Mouse (Mus musculus) layer of hippocampus, postnatal 36 days (tissue): ENCODE measurements around the gene Actn1. TPM values are rescaled to one million over a fixed set of nuclear protein-coding genes. Genes with fewer than 3 reads are reported as not detected.

Source experiments
- DNase-seq, 2 experiments: peaks; one replicate each; pipeline ENCODE4 v3.0.0; 2022
- total RNA-seq, 2 experiments: library from RNA; stranded (reverse); gene quantifications; 2 replicates each; pipeline ENCODE4 v1.2.3; 2021

The Actn1 gene
- total RNA-seq, 2 experiments from 2014 or later, result 97.5 to 106 TPM

GRCm38 (mm10) chr12:80181831-80182230 is 78.3 kb downstream of the Actn1 start:
- DNase-seq, result no peak

GRCm38 (mm10) chr12:80178035-80178434 is 82.1 kb downstream of the Actn1 start:
- DNase-seq, result peak; percentile 56 to 71

GRCm38 (mm10) chr12:80168736-80169135 is 91.4 kb downstream of the Actn1 start:
- no peak for DNase-seq

GRCm38 (mm10) chr12:80168178-80168686 is 91.9 kb downstream of the Actn1 start:
- peak; percentile 73 to 79 for DNase-seq

GRCm38 (mm10) chr12:80167321-80167720 is 92.8 kb downstream of the Actn1 start:
- DNase-seq, result no peak

- DNase-seq, result no peak
Observed at GRCm38 (mm10) chr12:80166651-80167050, 93.5 kb downstream of the Actn1 start.

- no peak for DNase-seq
Observed at GRCm38 (mm10) chr12:80164526-80164925, 95.6 kb downstream of the Actn1 start.

- DNase-seq, result no peak
Observed at GRCm38 (mm10) chr12:80162448-80162847, 97.7 kb downstream of the Actn1 start.

GRCm38 (mm10) chr12:80157675-80158074 is 102.5 kb downstream of the Actn1 start:
- DNase-seq, result no peak

GRCm38 (mm10) chr12:80153687-80154326 is 106.4 kb downstream of the Actn1 start:
- DNase-seq, result no peak

GRCm38 (mm10) chr12:80153078-80153477 is 107.1 kb downstream of the Actn1 start:
- no peak for DNase-seq

- DNase-seq, result no peak
Observed at GRCm38 (mm10) chr12:80151821-80152220, 108.3 kb downstream of the Actn1 start.

- no peak for DNase-seq
Observed at GRCm38 (mm10) chr12:80150624-80151023, 109.5 kb downstream of the Actn1 start.

- DNase-seq, result no peak
Observed at GRCm38 (mm10) chr12:80147563-80148214, 112.5 kb downstream of the Actn1 start.

- peak in 1 of 2 experiments; percentile 47 for DNase-seq
Observed at GRCm38 (mm10) chr12:80146227-80147223, 113.6 kb downstream of the Actn1 start.

- DNase-seq, result no peak
Observed at GRCm38 (mm10) chr12:80145365-80145764, 114.8 kb downstream of the Actn1 start.

- DNase-seq, result no peak
Observed at GRCm38 (mm10) chr12:80144846-80145245, 115.3 kb downstream of the Actn1 start.

GRCm38 (mm10) chr12:80141470-80141869 is 118.7 kb downstream of the Actn1 start:
- DNase-seq, result peak in 1 of 2 experiments; percentile 41

GRCm38 (mm10) chr12:80141011-80141410 is 119.2 kb downstream of the Actn1 start:
- no peak for DNase-seq

GRCm38 (mm10) chr12:80137744-80138143 is 122.4 kb downstream of the Actn1 start:
- no peak for DNase-seq

- no peak for DNase-seq
Observed at GRCm38 (mm10) chr12:80137246-80137645, 122.9 kb downstream of the Actn1 start.

- DNase-seq, result no peak
Observed at GRCm38 (mm10) chr12:80136264-80136930, 123.8 kb downstream of the Actn1 start.
